Mouse (Mus musculus) stomach, postnatal 0 days (tissue): ENCODE results near the gene Mon2.

ENCODE experiments used
- CTCF ChIP-seq: IDR thresholded peaks from 2 replicates; pipeline ENCODE4 v1.5.1; 2016; ENCODE audit warnings: antibody characterized with exemption, low read depth, mild to moderate bottlenecking, moderate library complexity
- EP300 ChIP-seq: optimal IDR thresholded peaks from 2 replicates; pipeline ENCODE3; 2016; ENCODE audit warnings: antibody characterized with exemption

DNA sequence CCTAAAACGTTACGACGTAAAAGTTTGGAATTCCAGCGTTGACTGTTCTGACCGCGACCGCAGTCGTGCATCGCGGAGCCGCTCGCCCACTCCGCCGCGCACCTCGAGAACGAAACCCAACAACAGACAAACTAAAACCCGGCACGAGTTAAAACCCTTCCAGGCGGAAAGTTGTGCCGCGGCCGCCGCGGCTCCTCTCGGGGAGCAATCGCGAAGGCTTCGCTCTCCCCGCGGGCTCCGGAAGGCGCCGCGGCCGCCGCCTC lies 91.1 kb downstream of the Mon2 start:
- TF ChIP-seq CTCF (no peak), EP300 (no peak)
